In the genomic region with DNA sequence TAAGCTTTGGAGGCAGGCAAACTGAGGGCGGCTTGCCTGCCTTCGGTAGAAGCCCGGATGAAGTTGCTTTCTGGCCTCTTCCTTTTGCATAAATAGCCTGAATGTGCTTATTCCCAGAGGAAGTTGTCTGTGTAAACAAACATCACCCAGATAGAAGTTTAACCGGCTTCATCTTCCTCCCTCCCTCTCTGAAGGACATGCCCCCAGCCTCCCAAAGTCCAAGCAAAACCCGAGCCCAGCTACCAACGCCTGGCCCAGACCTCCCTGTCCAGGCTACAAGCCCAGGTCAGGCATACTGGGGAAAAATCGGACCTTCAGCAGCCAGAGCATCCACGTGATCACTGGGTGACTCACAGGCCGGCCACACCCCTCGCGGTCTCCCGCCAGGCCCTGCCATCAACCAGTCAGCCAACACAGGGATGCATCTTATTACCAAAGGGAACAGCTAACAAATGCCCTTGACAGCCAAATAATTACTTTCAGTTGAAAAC, we compare ENCODE assay signal across 7 mouse cellular contexts. TPM values are rescaled to one million over a fixed set of nuclear protein-coding genes. Genes with fewer than 3 reads are reported as not detected.
DNase-seq lines count a peak whose midpoint lies in the region; ATAC-seq and TF ChIP-seq lines count a peak whose summit lies in the region.

No protein-coding gene starts in this region.

- H3K36me3 ChIP-seq in embryonic facial prominence, embryonic 11.5 days (replicated peaks; ENCODE audit: control insufficient read depth, insufficient read depth, low read depth, low read length) = peaks cover 4% of the 10 kb centered on the region
- H3K36me3 ChIP-seq in kidney, adult 2 months (ENCODE audit: control insufficient read depth, insufficient read depth, low read length) = peaks cover 17% of the 10 kb centered on the region
- peaks cover 14% of the 10 kb centered on the region for H3K36me3 ChIP-seq in limb, embryonic 13.5 days
- no peaks in the 10 kb centered on the region for H3K36me3 ChIP-seq in midbrain, embryonic 14.5 days (ENCODE audit: control insufficient read depth, insufficient read depth, low read length)

- H3K9me3 ChIP-seq in embryonic facial prominence, embryonic 11.5 days (replicated peaks; ENCODE audit: control insufficient read depth, low read length) = no peaks in the 10 kb centered on the region
- no peaks in the 10 kb centered on the region for H3K9me3 ChIP-seq in limb, embryonic 13.5 days
- no peaks in the 10 kb centered on the region for H3K9me3 ChIP-seq in midbrain, embryonic 14.5 days (ENCODE audit: control insufficient read depth, low read length)

- peak overlapping the region; percentile 26 for H3K4me3 ChIP-seq in embryonic facial prominence, embryonic 11.5 days (ENCODE audit: low read depth, low read length)
- peak overlapping the region; percentile 15; the same call in 1 of the 2 replicates for H3K4me3 ChIP-seq in kidney, adult 2 months (ENCODE audit: insufficient read depth, low read depth, low read length)
- H3K4me3 ChIP-seq in limb, embryonic 13.5 days = peak overlapping the region; percentile 48
- 0 out of 2 replicates have a peak overlapping the region, but pooled peaks have one; percentile 2 for H3K4me3 ChIP-seq in midbrain, embryonic 14.5 days (replicated peaks; ENCODE audit: low read depth, low read length)

- ATAC-seq in embryonic facial prominence, embryonic 11.5 days (replicated peaks; ENCODE audit: insufficient number of reproducible peaks, low FRiP score, low TSS enrichment, low read depth) = 0 out of 2 replicates have a peak, but pooled peaks have one; percentile 1
- ATAC-seq in limb, embryonic 13.5 days (ENCODE audit: low FRiP score, low read depth) = no peak
- no peak for ATAC-seq in midbrain, embryonic 14.5 days (ENCODE audit: low FRiP score, low TSS enrichment)

- peak overlapping the region; percentile 62 for H3K9ac ChIP-seq in embryonic facial prominence, embryonic 11.5 days (replicated peaks; ENCODE audit: low read length)
- peak overlapping the region; percentile 77 for H3K9ac ChIP-seq in limb, embryonic 13.5 days
- no peak overlapping the region for H3K9ac ChIP-seq in midbrain, embryonic 14.5 days (replicated peaks; ENCODE audit: low read length)

- peak; percentile 84 to 87 for DNase-seq in adrenal gland, adult 18-20 months (ENCODE audit: low spot score in 2 of 2)
- DNase-seq in embryonic facial prominence, embryonic 11.5 days (ENCODE audit: low spot score) = peak; percentile 80
- peak; percentile 100 for DNase-seq in heart, adult 11 months
- DNase-seq in kidney, adult 2 months = peak; percentile 99
- peak; percentile 71 for DNase-seq in midbrain, embryonic 14.5 days
- peak; percentile 76 for DNase-seq in spleen, adult 18-20 months

- no peaks in the 10 kb centered on the region for H3K27me3 ChIP-seq in embryonic facial prominence, embryonic 11.5 days (ENCODE audit: control insufficient read depth, insufficient read depth, low read length)
- no peaks in the 10 kb centered on the region for H3K27me3 ChIP-seq in kidney, adult 2 months (replicated peaks; ENCODE audit: control insufficient read depth, insufficient read depth, low read length)
- H3K27me3 ChIP-seq in limb, embryonic 13.5 days = no peaks in the 10 kb centered on the region
- H3K27me3 ChIP-seq in midbrain, embryonic 14.5 days (ENCODE audit: control insufficient read depth, insufficient read depth, low read length) = peaks cover 7% of the 10 kb centered on the region; the same call in 1 of the 2 replicates

- no peak for TF ChIP-seq CTCF in kidney, adult 2 months (conservative IDR thresholded peaks at IDR 0.05; ENCODE audit: insufficient read depth, insufficient read length, low read depth, low read length)

- H3K4me2 ChIP-seq in embryonic facial prominence, embryonic 11.5 days (ENCODE audit: low read depth, low read length) = peak overlapping the region; percentile 60
- peak overlapping the region; percentile 84 for H3K4me2 ChIP-seq in limb, embryonic 13.5 days (replicated peaks)
- peak overlapping the region; percentile 41 for H3K4me2 ChIP-seq in midbrain, embryonic 14.5 days (ENCODE audit: low read length)

- whole genome bisulfite sequencing in embryonic facial prominence, embryonic 11.5 days = 2% methylated on average over 12 of the region's 12 CpGs
- WGBS in kidney, adult 2 months = under 1% methylated on average over 12 of the region's 12 CpGs
- 1% methylated on average over 12 of the region's 12 CpGs for WGBS in limb, embryonic 13.5 days
- 9% methylated on average over 12 of the region's 12 CpGs for WGBS in midbrain, embryonic 14.5 days

- H3K4me1 ChIP-seq in embryonic facial prominence, embryonic 11.5 days (ENCODE audit: control insufficient read depth, insufficient read depth, low read length) = peaks cover 14% of the 10 kb centered on the region
- H3K4me1 ChIP-seq in kidney, adult 2 months (ENCODE audit: control insufficient read depth, insufficient read depth, low read length) = peaks cover 27% of the 10 kb centered on the region
- H3K4me1 ChIP-seq in limb, embryonic 13.5 days = peaks cover 47% of the 10 kb centered on the region
- peaks cover 15% of the 10 kb centered on the region; the same call in 1 of the 2 replicates for H3K4me1 ChIP-seq in midbrain, embryonic 14.5 days (ENCODE audit: control insufficient read depth, insufficient read depth, low read length)

- peak; percentile 60 for TF ChIP-seq POLR2A in kidney, adult 2 months (IDR thresholded peaks at IDR 0.05; ENCODE audit: low read depth, low read length)

- H3K27ac ChIP-seq in embryonic facial prominence, embryonic 11.5 days (replicated peaks; ENCODE audit: low read depth, low read length) = peak overlapping the region; percentile 83
- peak overlapping the region; percentile 86 for H3K27ac ChIP-seq in kidney, adult 2 months (ENCODE audit: insufficient read depth, low read depth, low read length)
- H3K27ac ChIP-seq in limb, embryonic 13.5 days = peak overlapping the region; percentile 83
- H3K27ac ChIP-seq in midbrain, embryonic 14.5 days (replicated peaks; ENCODE audit: low read depth, low read length) = no peak overlapping the region

RNA-seq across cellular contexts. Expression of a gene that starts 4.4 kb away (rescaled TPM):
- 10 to 100 TPM; 51.2 to 89.3 TPM for total RNA-seq in adrenal gland, adult 18-20 months (2021)
- polyA plus RNA-seq in embryonic facial prominence, embryonic 11.5 days (2014; fragmentation: Nextera tagmentation; extraction: Ambion mirVana) = 22.8 and 23.5 TPM in 2 replicates
- polyA plus RNA-seq in kidney, adult 2 months (2012; rRNA removed) = 34.3 and 45.8 TPM in 2 replicates
- polyA plus RNA-seq in limb, embryonic 13.5 days (2015; fragmentation: Nextera tagmentation; extraction: Ambion mirVana) = 18.7 and 19.7 TPM in 2 replicates
- polyA plus RNA-seq in midbrain, embryonic 14.5 days (2014; fragmentation: Nextera tagmentation; extraction: Ambion mirVana) = 4.6 and 6.4 TPM in 2 replicates
